Mouse (Mus musculus): ENCODE measurements around the gene Gm30083. TPM values are rescaled to one million over a fixed set of nuclear protein-coding genes. Genes with fewer than 3 reads are reported as not detected.

Gm30083 gene
- polyA plus RNA-seq (2012; ENCODE audit: insufficient read depth, insufficient read length, low replicate concordance, missing spikeins) = not detected in 2 replicates

DNA sequence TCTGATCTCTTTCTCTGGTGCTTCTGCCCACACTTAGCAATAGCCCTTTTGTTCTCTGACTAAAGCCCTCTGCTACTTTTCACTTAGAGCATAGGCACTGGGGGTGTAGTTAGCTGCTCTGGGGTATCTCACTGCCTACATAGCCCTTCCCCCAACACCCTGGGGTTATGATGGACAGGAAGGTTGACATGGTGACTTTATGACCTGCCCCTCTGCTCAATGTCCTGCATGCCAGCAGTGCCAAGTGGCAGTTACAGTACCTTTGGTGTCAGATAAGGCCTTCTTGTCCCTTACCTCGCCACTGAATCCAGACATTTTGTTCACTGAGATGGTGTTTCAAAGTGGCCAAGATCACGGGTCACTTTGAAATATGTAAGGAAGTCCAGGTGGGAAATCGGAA is at the start of gene Gm30083:
Gene Gm30083, minus strand, starts transcription at position 120 of the 400 bp plus-strand sequence.
- TF ChIP-seq CTCF (IDR thresholded peaks at IDR 0.05; ENCODE audit: insufficient read depth, low read depth, low read length) (no peak), POLR2A (IDR thresholded peaks at IDR 0.05; ENCODE audit: insufficient read depth, low read depth, low read length) (no peak)
- Histone ChIP-seq H3K27ac (ENCODE audit: insufficient read depth, low read depth, low read length) (no peak within 1 kb of the TSS), H3K4me3 (ENCODE audit: insufficient read depth, low read depth, low read length) (no peak within 1 kb of the TSS), H3K4me1 (ENCODE audit: control insufficient read depth, insufficient read depth, low read length) (no peaks in the 10 kb centered on the region)
- WGBS = 94% methylated on average over 3 of the region's 3 CpGs

DNA sequence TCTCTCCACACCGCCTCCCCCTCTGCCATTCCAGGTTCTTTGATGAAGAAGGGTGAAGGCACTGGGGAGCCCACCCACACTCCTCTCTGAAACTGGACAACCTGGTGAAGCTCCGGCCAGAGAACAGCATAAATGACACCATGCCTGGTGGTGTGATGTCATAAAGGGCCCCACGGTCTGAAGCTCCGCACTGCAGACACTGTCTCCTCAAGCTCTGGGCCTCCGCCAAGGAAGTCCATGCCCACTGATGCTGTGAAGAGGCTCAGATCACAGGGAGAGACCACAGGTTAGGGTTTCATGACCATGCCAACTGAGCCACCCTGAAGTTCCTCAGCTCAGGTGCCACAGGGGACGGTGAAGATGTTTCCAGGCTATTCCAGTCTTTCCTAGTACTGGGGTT is 37.5 kb upstream of the Gm30083 start, which contains the start of gene Antxrl:
Gene Antxrl, plus strand, starts transcription at position 192 of the 400 bp plus-strand sequence.
- no peak for TF ChIP-seq CTCF (IDR thresholded peaks at IDR 0.05; ENCODE audit: insufficient read depth, low read depth, low read length)
- no peak for TF ChIP-seq POLR2A (IDR thresholded peaks at IDR 0.05; ENCODE audit: insufficient read depth, low read depth, low read length)
- Histone ChIP-seq H3K4me3 (ENCODE audit: insufficient read depth, low read depth, low read length) (no peak within 1 kb of the TSS), H3K27ac (ENCODE audit: insufficient read depth, low read depth, low read length) (no peak within 1 kb of the TSS), H3K4me1 (ENCODE audit: control insufficient read depth, insufficient read depth, low read length) (no peaks in the 10 kb centered on the region)
- WGBS = 93% methylated on average over 6 of the region's 6 CpGs

DNA sequence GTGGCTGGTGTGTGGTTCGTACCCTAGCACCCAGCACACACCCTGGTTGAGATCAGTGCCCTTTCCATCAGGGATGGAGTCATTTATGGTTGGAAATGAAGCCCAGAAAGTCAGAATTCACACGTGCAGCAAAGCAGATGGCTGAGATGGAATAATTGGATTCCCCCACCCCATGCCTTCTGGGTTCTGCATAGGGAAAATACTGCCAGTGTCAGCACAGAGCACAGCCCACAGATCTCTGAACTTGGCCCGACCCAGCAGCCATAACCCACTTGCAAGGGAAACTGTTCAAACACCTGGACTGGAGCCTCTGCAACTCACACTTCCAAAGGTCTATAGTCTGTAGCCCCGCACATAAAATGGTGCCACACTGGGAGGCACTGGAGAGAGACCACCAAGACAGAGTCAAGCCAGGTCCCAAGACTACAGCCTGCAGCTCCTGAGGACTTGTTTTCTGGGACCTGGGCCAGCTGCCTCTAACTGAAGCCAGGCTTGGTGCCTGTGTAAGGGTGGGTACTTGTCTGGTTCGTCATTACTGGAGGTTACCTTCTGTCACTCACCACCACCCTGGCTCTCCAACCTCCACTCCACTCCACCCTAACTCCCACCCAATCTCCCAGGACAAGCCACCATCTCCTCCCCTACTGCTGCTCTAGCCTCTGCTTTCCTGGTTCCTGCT is 35.3 kb upstream of the Gm30083 start:
- WGBS = 59% methylated on average over 5 of the region's 5 CpGs
- H3K27ac ChIP-seq (ENCODE audit: insufficient read depth, low read depth, low read length) = no peak overlapping the region
- H3K4me3 ChIP-seq (ENCODE audit: insufficient read depth, low read depth, low read length) = no peak overlapping the region
- TF ChIP-seq CTCF (IDR thresholded peaks at IDR 0.05; ENCODE audit: insufficient read depth, low read depth, low read length) = no peak
- no peaks in the 10 kb centered on the region for H3K4me1 ChIP-seq (ENCODE audit: control insufficient read depth, insufficient read depth, low read length)

DNA sequence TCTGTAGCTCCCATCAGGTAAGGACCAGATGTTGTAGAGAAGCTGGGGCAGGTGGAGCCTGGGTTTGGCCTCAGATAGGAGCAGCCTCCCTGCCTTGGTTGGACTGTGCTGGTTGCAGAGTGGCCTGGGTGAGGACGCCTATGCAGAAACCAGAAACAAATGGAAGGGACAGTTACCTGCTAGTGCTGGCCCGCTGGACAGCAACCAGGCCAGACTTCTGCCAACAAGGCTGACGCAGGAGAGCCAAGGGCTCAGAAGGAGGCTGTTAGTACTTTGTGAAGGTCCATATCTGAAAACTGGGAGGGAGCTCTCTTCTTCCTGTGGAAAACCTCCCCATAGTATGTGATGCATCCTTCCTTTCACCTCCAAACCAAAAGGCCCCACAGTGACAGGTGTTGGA is 28.4 kb upstream of the Gm30083 start:
- TF ChIP-seq POLR2A (IDR thresholded peaks at IDR 0.05; ENCODE audit: insufficient read depth, low read depth, low read length) (no peak), CTCF (IDR thresholded peaks at IDR 0.05; ENCODE audit: insufficient read depth, low read depth, low read length) (no peak)
- WGBS = 88% methylated on average over 3 of the region's 3 CpGs
- Histone ChIP-seq H3K27ac (ENCODE audit: insufficient read depth, low read depth, low read length) (no peak overlapping the region), H3K4me1 (ENCODE audit: control insufficient read depth, insufficient read depth, low read length) (no peaks in the 10 kb centered on the region), H3K4me3 (ENCODE audit: insufficient read depth, low read depth, low read length) (no peak overlapping the region)

DNA sequence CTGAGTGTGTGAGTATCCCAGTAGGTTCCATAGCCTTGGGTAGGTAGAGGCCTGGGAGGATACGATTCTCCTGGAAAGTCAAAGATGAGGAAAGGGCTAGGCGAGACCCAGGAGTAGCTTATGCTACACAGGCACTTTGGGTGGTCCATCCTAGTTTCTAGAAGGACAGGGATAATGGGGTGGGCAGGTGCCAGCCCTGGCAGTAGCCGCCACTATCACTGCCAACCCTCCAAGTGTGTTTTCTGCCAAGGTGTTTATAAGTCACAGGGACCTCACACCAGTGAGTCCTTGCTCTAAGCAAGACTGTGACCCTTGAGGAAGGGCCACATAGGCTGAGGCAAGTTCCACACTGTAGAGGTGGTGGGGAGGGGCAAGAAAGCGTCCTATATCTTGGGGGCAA is 26.3 kb upstream of the Gm30083 start:
- 92% methylated on average over 4 of the region's 4 CpGs for WGBS

DNA sequence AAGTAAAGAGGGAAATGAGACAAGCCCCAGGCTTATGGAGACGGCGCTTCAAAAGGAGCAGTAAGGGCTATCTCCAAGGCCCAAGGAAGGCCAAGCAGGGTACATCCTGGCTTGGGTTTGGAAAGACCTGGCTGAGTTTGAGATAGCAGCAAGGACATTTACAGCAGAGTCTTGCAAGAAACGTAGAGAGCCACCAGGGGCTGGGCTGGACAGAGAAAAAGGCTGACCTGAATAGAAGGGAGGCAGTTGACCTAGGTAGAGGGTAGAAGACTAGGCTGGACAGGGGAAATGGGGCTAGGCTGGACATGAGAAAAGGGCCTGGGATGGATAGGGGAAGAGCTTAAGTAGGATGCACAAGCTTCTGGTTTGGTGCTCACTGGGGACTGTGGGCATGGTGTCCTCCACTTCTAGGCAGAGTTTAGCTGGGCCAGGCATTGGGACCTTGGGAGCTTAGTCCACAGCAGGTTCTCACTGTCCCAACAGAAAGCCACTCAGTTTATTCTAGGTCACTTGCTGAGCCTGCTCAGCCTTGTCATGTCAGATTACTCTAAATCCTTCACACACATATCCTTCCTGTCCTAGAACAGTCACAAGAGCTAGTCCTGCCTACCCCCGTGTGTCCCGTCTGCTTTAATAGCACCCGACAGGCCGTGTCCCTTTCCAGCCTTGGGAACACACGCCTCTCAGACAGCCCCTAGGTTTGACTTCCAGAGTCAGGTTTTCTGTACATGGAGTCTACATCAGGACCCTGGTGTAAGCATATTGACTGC is 19.0 kb upstream of the Gm30083 start:
- TF ChIP-seq POLR2A (IDR thresholded peaks at IDR 0.05; ENCODE audit: insufficient read depth, low read depth, low read length) (no peak), CTCF (IDR thresholded peaks at IDR 0.05; ENCODE audit: insufficient read depth, low read depth, low read length) (no peak)
- H3K4me3 ChIP-seq (ENCODE audit: insufficient read depth, low read depth, low read length) = no peak overlapping the region
- 95% methylated on average over 8 of the region's 8 CpGs for WGBS
- H3K4me1 ChIP-seq (ENCODE audit: control insufficient read depth, insufficient read depth, low read length) = no peaks in the 10 kb centered on the region
- H3K27ac ChIP-seq (ENCODE audit: insufficient read depth, low read depth, low read length) = no peak overlapping the region

More for the DNA sequence above, 26.3 kb upstream of the Gm30083 start:
- Histone ChIP-seq H3K4me3 (ENCODE audit: insufficient read depth, low read depth, low read length) (no peak overlapping the region), H3K4me1 (ENCODE audit: control insufficient read depth, insufficient read depth, low read length) (no peaks in the 10 kb centered on the region), H3K27ac (ENCODE audit: insufficient read depth, low read depth, low read length) (no peak overlapping the region)
- TF ChIP-seq CTCF (IDR thresholded peaks at IDR 0.05; ENCODE audit: insufficient read depth, low read depth, low read length) = no peak
- no peak for TF ChIP-seq POLR2A (IDR thresholded peaks at IDR 0.05; ENCODE audit: insufficient read depth, low read depth, low read length)

DNA sequence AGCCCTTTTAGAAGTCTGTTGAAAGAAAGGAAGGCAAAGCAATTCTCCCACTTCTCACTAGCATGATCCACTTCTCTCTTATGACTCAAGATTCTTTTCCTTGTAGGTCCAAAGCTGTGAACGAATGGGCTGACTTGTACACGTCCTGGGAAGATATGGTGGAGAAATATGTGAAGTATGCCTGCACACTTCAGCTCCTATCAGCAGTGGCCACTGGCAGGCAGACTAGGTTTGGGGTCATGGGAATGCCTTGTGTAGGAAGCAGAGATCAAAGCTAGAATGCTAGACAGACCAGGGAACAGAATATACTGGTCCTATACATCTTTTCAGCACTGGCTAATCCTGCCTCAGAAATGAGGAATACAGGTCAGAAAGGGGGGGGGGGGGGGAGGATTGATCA is 11.7 kb upstream of the Gm30083 start:
- 84% methylated on average over 2 of the region's 2 CpGs for WGBS
- Histone ChIP-seq H3K4me3 (ENCODE audit: insufficient read depth, low read depth, low read length) (no peak overlapping the region), H3K27ac (ENCODE audit: insufficient read depth, low read depth, low read length) (no peak overlapping the region), H3K4me1 (ENCODE audit: control insufficient read depth, insufficient read depth, low read length) (no peaks in the 10 kb centered on the region)
- no peak for TF ChIP-seq POLR2A (IDR thresholded peaks at IDR 0.05; ENCODE audit: insufficient read depth, low read depth, low read length)
- TF ChIP-seq CTCF (IDR thresholded peaks at IDR 0.05; ENCODE audit: insufficient read depth, low read depth, low read length) = no peak

DNA sequence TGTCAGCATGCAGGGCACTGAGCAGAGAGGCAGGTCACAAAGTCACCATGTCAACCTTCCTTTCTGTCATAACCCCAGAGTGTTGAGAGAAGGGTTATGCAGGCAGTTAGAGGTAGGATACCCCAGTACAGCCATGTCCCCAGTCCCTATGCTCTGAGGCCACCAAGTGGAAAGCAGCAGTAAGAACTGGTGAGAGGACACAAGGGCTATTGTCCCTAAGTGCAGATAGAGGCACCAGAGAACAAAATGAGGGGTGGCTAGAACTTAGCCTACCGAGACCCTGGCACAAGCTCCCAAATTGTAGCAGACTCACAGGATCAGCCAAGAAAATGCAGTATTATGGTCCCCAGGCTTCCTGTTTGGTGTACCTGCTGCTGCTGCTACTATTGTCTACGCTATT is 2.0 kb upstream of the Gm30083 start:
- TF ChIP-seq POLR2A (IDR thresholded peaks at IDR 0.05; ENCODE audit: insufficient read depth, low read depth, low read length) = no peak
- no peak for TF ChIP-seq CTCF (IDR thresholded peaks at IDR 0.05; ENCODE audit: insufficient read depth, low read depth, low read length)
- no peak overlapping the region for H3K27ac ChIP-seq (ENCODE audit: insufficient read depth, low read depth, low read length)
- no peak overlapping the region for H3K4me3 ChIP-seq (ENCODE audit: insufficient read depth, low read depth, low read length)
- no peaks in the 10 kb centered on the region for H3K4me1 ChIP-seq (ENCODE audit: control insufficient read depth, insufficient read depth, low read length)
- WGBS = 92% methylated on average over 2 of the region's 2 CpGs

DNA sequence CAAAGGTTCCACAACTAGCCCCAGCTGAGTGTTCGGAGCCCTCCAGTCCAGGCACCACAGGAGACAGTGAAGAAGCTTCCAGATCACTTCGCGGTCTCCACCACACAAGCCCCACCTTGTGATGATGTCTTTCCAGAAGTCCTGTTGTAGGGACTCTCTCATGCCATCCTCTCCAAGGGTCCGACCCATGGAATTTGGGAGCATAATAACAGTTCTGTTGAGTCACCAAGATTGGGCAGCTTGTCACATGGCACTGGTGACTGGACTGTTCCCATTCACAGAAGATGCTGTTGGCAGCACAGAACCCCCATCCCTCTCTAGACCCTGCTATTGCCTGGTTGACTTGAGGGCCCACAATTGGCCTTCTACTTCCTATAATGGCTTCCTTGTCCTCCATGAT is 1.4 kb upstream of the Gm30083 start, which contains the start of gene Gm5460:
Gene Gm5460, plus strand, starts transcription at position 378 of the 400 bp plus-strand sequence.
- WGBS = 98% methylated on average over 4 of the region's 4 CpGs
- Histone ChIP-seq H3K4me3 (ENCODE audit: insufficient read depth, low read depth, low read length) (no peak within 1 kb of the TSS), H3K4me1 (ENCODE audit: control insufficient read depth, insufficient read depth, low read length) (no peaks in the 10 kb centered on the region), H3K27ac (ENCODE audit: insufficient read depth, low read depth, low read length) (no peak within 1 kb of the TSS)
- TF ChIP-seq POLR2A (IDR thresholded peaks at IDR 0.05; ENCODE audit: insufficient read depth, low read depth, low read length) = no peak
- no peak for TF ChIP-seq CTCF (IDR thresholded peaks at IDR 0.05; ENCODE audit: insufficient read depth, low read depth, low read length)
